In the genomic region with DNA sequence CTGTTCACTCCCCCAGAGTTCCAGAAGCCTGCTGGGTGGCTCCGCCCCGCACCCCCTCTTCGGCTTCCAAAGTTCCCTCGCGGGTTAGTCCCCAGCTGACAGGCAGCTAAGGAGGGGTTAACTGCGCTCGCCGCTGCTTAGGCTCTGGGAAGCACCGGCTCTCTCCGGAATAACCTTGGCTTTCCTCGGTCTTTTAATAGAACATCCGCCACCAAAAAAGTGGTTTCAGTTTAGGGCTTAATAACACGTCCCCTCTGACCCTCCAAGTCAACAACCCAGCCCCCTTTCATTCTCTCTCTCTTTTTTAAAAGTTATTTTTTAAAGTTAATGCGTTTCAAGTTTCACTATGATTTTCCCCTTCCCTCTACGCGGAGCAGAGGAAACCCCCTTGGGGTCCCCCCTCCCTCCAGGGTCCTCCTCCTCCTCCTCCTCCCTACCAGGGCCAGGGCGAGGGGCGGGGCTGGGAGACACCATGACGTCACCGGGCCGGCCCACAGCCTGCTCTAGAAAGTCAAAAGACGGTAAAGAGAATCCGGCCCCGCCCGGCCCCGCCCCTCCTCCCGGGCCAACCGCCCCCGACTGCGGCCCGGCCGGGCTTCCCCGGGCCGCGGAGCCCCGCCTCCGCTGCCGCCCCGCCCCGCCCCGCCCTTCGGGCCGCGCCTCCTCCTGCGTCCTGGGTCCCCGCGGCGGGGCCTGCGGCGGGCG, we compare ENCODE assay signal across 8 mouse cellular contexts. TPM values are rescaled to one million over a fixed set of nuclear protein-coding genes. Genes with fewer than 3 reads are reported as not detected.
DNase-seq lines count a peak whose midpoint lies in the region; ATAC-seq and TF ChIP-seq lines count a peak whose summit lies in the region.

No protein-coding gene starts in this region.

- H3K4me1 ChIP-seq in G1E (ENCODE audit: insufficient read depth, low read depth, low read length), result peaks cover 43% of the 10 kb centered on the region
- H3K4me1 ChIP-seq in forebrain, embryonic 15.5 days, result peaks cover 44% of the 10 kb centered on the region
- peaks cover 9% of the 10 kb centered on the region for H3K4me1 ChIP-seq in neural tube, embryonic 14.5 days (ENCODE audit: control insufficient read depth, insufficient read depth, low read length)
- peaks cover 20% of the 10 kb centered on the region for H3K4me1 ChIP-seq in testis, adult 2 months (ENCODE audit: control insufficient read depth, insufficient read depth, low read length)

- H3K9ac ChIP-seq in forebrain, embryonic 15.5 days (replicated peaks), result peak overlapping the region; percentile 83
- H3K9ac ChIP-seq in neural tube, embryonic 14.5 days (replicated peaks; ENCODE audit: low read depth, low read length), result peak overlapping the region; percentile 94

- peaks cover 14% of the 10 kb centered on the region for H3K27me3 ChIP-seq in G1E (ENCODE audit: insufficient read depth, low read length)
- no peaks in the 10 kb centered on the region for H3K27me3 ChIP-seq in forebrain, embryonic 15.5 days
- H3K27me3 ChIP-seq in neural tube, embryonic 14.5 days (ENCODE audit: control insufficient read depth, insufficient read depth, low read length), result no peaks in the 10 kb centered on the region
- H3K27me3 ChIP-seq in testis, adult 2 months (ENCODE audit: control insufficient read depth, insufficient read depth, low read length), result no peaks in the 10 kb centered on the region

- H3K4me2 ChIP-seq in forebrain, embryonic 15.5 days (replicated peaks), result peak overlapping the region; percentile 83
- H3K4me2 ChIP-seq in neural tube, embryonic 14.5 days (ENCODE audit: low read depth, low read length), result peak overlapping the region; percentile 84

- peaks cover 18% of the 10 kb centered on the region for H3K36me3 ChIP-seq in G1E (replicated peaks)
- H3K36me3 ChIP-seq in forebrain, embryonic 15.5 days, result peaks cover 2% of the 10 kb centered on the region; the same call in 1 of the 2 replicates
- peaks cover 4% of the 10 kb centered on the region; the same call in 1 of the 2 replicates for H3K36me3 ChIP-seq in neural tube, embryonic 14.5 days (ENCODE audit: control insufficient read depth, insufficient read depth, low read length)
- no peaks in the 10 kb centered on the region for H3K36me3 ChIP-seq in testis, adult 2 months (ENCODE audit: control insufficient read depth, insufficient read depth, low read length)

- intact Hi-C loops in heart, postnatal 25 days (cut with DNase I), result loop anchor here (5.0 to 10.0 kb wide), 4 partner anchors 51 to 407 kb away; a partner anchor contains a TSS

- no peak for TF ChIP-seq CTCF in G1E (IDR thresholded peaks at IDR 0.05; ENCODE audit: low read depth, low read length)
- no peak for TF ChIP-seq CTCF in testis, adult 2 months (IDR thresholded peaks at IDR 0.05; ENCODE audit: control insufficient read depth, insufficient read depth, insufficient replicate concordance, low read depth, low read length)

- no peaks in the 10 kb centered on the region for H3K9me3 ChIP-seq in G1E (replicated peaks)
- no peaks in the 10 kb centered on the region for H3K9me3 ChIP-seq in forebrain, embryonic 15.5 days
- H3K9me3 ChIP-seq in neural tube, embryonic 14.5 days (ENCODE audit: control insufficient read depth, low read length), result no peaks in the 10 kb centered on the region

- peak; percentile 66 for ATAC-seq in G1E (ENCODE audit: extremely low read depth, insufficient number of reproducible peaks, low FRiP score, poor library complexity, severe bottlenecking)
- ATAC-seq in forebrain, embryonic 15.5 days (replicated peaks), result peak; percentile 86
- peak; percentile 83 for ATAC-seq in neural tube, embryonic 14.5 days (ENCODE audit: low read depth)

- H3K27ac ChIP-seq in forebrain, embryonic 15.5 days (replicated peaks), result peak overlapping the region; percentile 95
- peak overlapping the region; percentile 97 for H3K27ac ChIP-seq in neural tube, embryonic 14.5 days (ENCODE audit: low read depth, low read length)
- peak overlapping the region; percentile 80 for H3K27ac ChIP-seq in testis, adult 2 months (ENCODE audit: control insufficient read depth, insufficient read depth, low read depth, low read length)

- DNase-seq in G1E (ENCODE audit: low spot score), result peak; percentile 83
- DNase-seq in cerebellum, adult 11-12 months, result peak; percentile 93
- DNase-seq in heart, postnatal 25 days (ENCODE audit: low spot score), result peak; percentile 97
- DNase-seq in layer of hippocampus, adult 18-20 months (ENCODE audit: low spot score in 2 of 2), result peak; percentile 75 to 92
- peak; percentile 99 for DNase-seq in lung, adult 18-20 months

- WGBS in forebrain, embryonic 15.5 days, result 2% methylated on average over 25 of the region's 51 CpGs
- under 1% methylated on average over 31 of the region's 51 CpGs for WGBS in neural tube, embryonic 14.5 days

- H3K4me3 ChIP-seq in G1E (ENCODE audit: low read depth, low read length), result peak overlapping the region; percentile 72
- peak overlapping the region; percentile 66 for H3K4me3 ChIP-seq in forebrain, embryonic 15.5 days
- peak overlapping the region; percentile 93 for H3K4me3 ChIP-seq in neural tube, embryonic 14.5 days (ENCODE audit: low read depth, low read length)
- H3K4me3 ChIP-seq in testis, adult 2 months (ENCODE audit: control insufficient read depth, low read depth, low read length), result peak overlapping the region; percentile 80

- no peak for TF ChIP-seq POLR2A in testis, adult 2 months (IDR thresholded peaks at IDR 0.05; ENCODE audit: control insufficient read depth, low read depth, low read length)

RNA-seq across cellular contexts. Expression of a gene that starts 0.5 kb away (rescaled TPM):
- total RNA-seq in G1E (2014; fragmentation: Nextera tagmentation) (21.0 and 31.0 TPM in 2 replicates), G1E (2017) (4.5 and 5.6 TPM in 2 replicates)
- polyA plus RNA-seq in G1E (2012), result 8.8 and 11.5 TPM in 2 replicates
- polyA plus RNA-seq in forebrain, embryonic 15.5 days (2015; fragmentation: Nextera tagmentation; extraction: Ambion mirVana), result 17.7 and 21.9 TPM in 2 replicates
- 10 to 100 TPM; 23.9 to 26.5 TPM for total RNA-seq in heart, postnatal 25 days (2021)
- total RNA-seq in layer of hippocampus, adult 18-20 months (2021), result 10 to 100 TPM; 23.4 to 27.7 TPM
- polyA plus RNA-seq in neural tube, embryonic 14.5 days (2014; fragmentation: Nextera tagmentation; extraction: Ambion mirVana), result 16.8 and 22.8 TPM in 2 replicates
- 16.7 and 18.3 TPM in 2 replicates for polyA plus RNA-seq in testis, adult 2 months (2012; rRNA removed)

Comparison
In these comparisons a context has a peak if more than half of its experiments do, and no peak if none do; other contexts are left out.
1. Peak in every context shown above with its lines: DNase-seq, ATAC-seq, H3K4me3 ChIP-seq and H3K27ac ChIP-seq.